Mouse (Mus musculus) T-helper 17 cell (primary cell): ENCODE measurements around the gene Macc1.

Experiments used
- in situ Hi-C, 2 experiments: fragments of 300-600 bp; cut with MboI, MseI; formaldehyde crosslinking; loops; 1 replicate in 1 of 2; 2 replicates in 1 of 2; pipeline ENCODE4 v1.15.1; 2025; ENCODE audit warnings: high pct_unique_total_duplicates in 2 of 2

Macc1 gene

GRCm38 (mm10) chr12:119470260-119470659 is 156.2 kb downstream of the Macc1 start:
- in situ Hi-C loops = loop anchor here (5.0 to 25.0 kb wide), 2 partner anchors 433 to 443 kb away; no protein-coding TSS in a partner anchor

- in situ Hi-C loops = no loop called here
Observed at GRCm38 (mm10) chr12:119483296-119483695, 169.2 kb downstream of the Macc1 start.

- in situ Hi-C loops = no loop called here
Observed at GRCm38 (mm10) chr12:119483922-119484631, 170.0 kb downstream of the Macc1 start.

- in situ Hi-C loops = no loop called here
Observed at GRCm38 (mm10) chr12:119511145-119511544, 197.1 kb downstream of the Macc1 start.
